In the genomic region with DNA sequence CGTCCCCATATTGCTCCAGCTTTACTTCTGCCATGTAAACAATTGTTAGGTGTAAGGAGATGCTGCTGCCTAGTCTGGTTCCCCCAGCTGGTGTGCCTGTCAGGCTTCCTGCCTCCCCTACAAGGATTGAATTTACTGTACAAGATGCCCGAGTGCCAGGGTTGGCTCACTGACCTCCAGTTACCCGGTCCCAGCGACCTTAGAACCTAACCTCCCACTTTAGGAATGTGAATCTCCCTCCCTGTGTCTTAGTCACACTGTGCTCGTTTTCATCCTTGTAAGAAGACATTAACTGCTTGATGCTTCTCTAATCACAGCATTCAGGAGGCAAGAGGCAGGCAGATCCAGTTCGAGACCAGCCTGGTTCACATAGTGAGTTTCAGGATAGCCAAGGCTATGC, we compare ENCODE assay signal across 23 mouse cellular contexts. TPM values are rescaled to one million over a fixed set of nuclear protein-coding genes. Genes with fewer than 3 reads are reported as not detected.
DNase-seq lines count a peak whose midpoint lies in the region; ATAC-seq and TF ChIP-seq lines count a peak whose summit lies in the region.
"Had no signal": no experiment of that assay in that cellular context is flagged by ENCODE, and none has a peak within 500 bp of the region (broad histone marks: within the 10 kb centered on the region; RNA-seq: fewer than 3 reads in every experiment).

No protein-coding gene starts in this region.

- peaks cover 17% of the 10 kb centered on the region for H3K36me3 ChIP-seq in kidney, embryonic 14.5 days (ENCODE audit: control insufficient read depth, insufficient read depth, low read length)
- peaks cover 26% of the 10 kb centered on the region for H3K36me3 ChIP-seq in myocyte (ENCODE audit: control insufficient read depth, insufficient read depth)
- H3K36me3 ChIP-seq: forebrain, embryonic 15.5 days had no signal

- WGBS in kidney, embryonic 14.5 days: 33% methylated on average over 6 of the region's 6 CpGs

- no peak overlapping the region for H3K27ac ChIP-seq in kidney, embryonic 14.5 days (ENCODE audit: low read depth, low read length)
- H3K27ac ChIP-seq: forebrain, embryonic 15.5 days; heart, embryonic 13.5 days; layer of hippocampus, adult 2 months; limb, embryonic 10.5 days; macrophage; midbrain, embryonic 13.5 days had no signal

- H3K79me2 ChIP-seq in myocyte (ENCODE audit: control insufficient read depth, insufficient read depth): peaks cover 95% of the 10 kb centered on the region

- peak; percentile 35 for DNase-seq in adrenal gland, adult 2 months
- DNase-seq in adrenal gland, postnatal 25 days: no peak
- peak; percentile 15 for DNase-seq in urinary bladder, adult 2 months (ENCODE audit: low spot score)
- no peak for DNase-seq in urinary bladder, postnatal 4 days (ENCODE audit: low spot score in 2 of 2)
- no peak for DNase-seq in cerebellum, postnatal 4 days (ENCODE audit: low spot score in 2 of 2)
- no peak for DNase-seq in embryo, embryonic 9.5 days (ENCODE audit: extremely low spot score)
- DNase-seq: cerebellum, postnatal 10 days; gastrocnemius, postnatal 10 days; heart, postnatal 4 days; lung, adult 2 months; retina, postnatal 1 day; right cerebral cortex, postnatal 4 days; thymus, adult 18-20 months had no signal

- 0 out of 2 replicates have a peak, but pooled peaks cover 2% of the 10 kb centered on the region for H3K9me3 ChIP-seq in kidney, embryonic 14.5 days (ENCODE audit: control insufficient read depth, low read length)
- H3K9me3 ChIP-seq: forebrain, embryonic 15.5 days; heart, embryonic 13.5 days; limb, embryonic 10.5 days; midbrain, embryonic 13.5 days had no signal

- H3K4me2 ChIP-seq in kidney, embryonic 14.5 days (replicated peaks; ENCODE audit: low read depth, low read length): no peak overlapping the region
- H3K4me2 ChIP-seq in myocyte (ENCODE audit: low read depth): peak overlapping the region; percentile 53
- H3K4me2 ChIP-seq: forebrain, embryonic 15.5 days; heart, embryonic 13.5 days; liver, embryonic 11.5 days; midbrain, embryonic 13.5 days had no signal

- no peak overlapping the region for H3K4me3 ChIP-seq in kidney, embryonic 14.5 days (ENCODE audit: low read length)
- no peak overlapping the region for H3K4me3 ChIP-seq in myocyte
- H3K4me3 ChIP-seq: forebrain, embryonic 15.5 days; heart, embryonic 13.5 days; layer of hippocampus, adult 2 months; limb, embryonic 10.5 days; midbrain, embryonic 13.5 days had no signal

- ATAC-seq in kidney, embryonic 14.5 days (ENCODE audit: low FRiP score, low TSS enrichment): peak; percentile 44; the same call in 1 of the 2 replicates
- ATAC-seq: forebrain, embryonic 15.5 days; hindbrain, embryonic 16.5 days; midbrain, embryonic 13.5 days had no signal

- H3K9ac ChIP-seq in kidney, embryonic 14.5 days (ENCODE audit: low read depth, low read length): no peak overlapping the region
- H3K9ac ChIP-seq: forebrain, embryonic 15.5 days; heart, embryonic 13.5 days; midbrain, embryonic 13.5 days had no signal

- TF ChIP-seq POLR2A in myocyte (IDR thresholded peaks at IDR 0.05; ENCODE audit: insufficient read length, low read depth): no peak

- H3K27me3 ChIP-seq in kidney, embryonic 14.5 days (ENCODE audit: control insufficient read depth, insufficient read depth, low read length): no peaks in the 10 kb centered on the region
- H3K27me3 ChIP-seq in myocyte (ENCODE audit: control insufficient read depth, insufficient read depth, insufficient read length): no peaks in the 10 kb centered on the region
- H3K27me3 ChIP-seq: forebrain, embryonic 15.5 days; heart, embryonic 13.5 days; midbrain, embryonic 13.5 days had no signal

- H3K4me1 ChIP-seq in kidney, embryonic 14.5 days (ENCODE audit: control insufficient read depth, insufficient read depth, low read length): peaks cover 13% of the 10 kb centered on the region
- H3K4me1 ChIP-seq: forebrain, embryonic 15.5 days; midbrain, embryonic 13.5 days had no signal

- no peak overlapping the region for H3ac ChIP-seq in myocyte (ENCODE audit: control insufficient read depth, insufficient read length)

TF ChIP-seq in myocyte, 11 proteins besides CTCF, POLR2A, EP300 and RAD21:
- TF ChIP-seq TCF3 (IDR thresholded peaks at IDR 0.05; ENCODE audit: insufficient read length, low read depth) (no peak), MYOD1 (IDR thresholded peaks at IDR 0.05; ENCODE audit: control insufficient read depth in 1 of 3, insufficient read length in 2 of 3, low read depth in 2 of 3) (peak in 1 of 3 experiments; percentile 10)

RNA-seq across cellular contexts. Expression of gene D630039A03Rik, which starts 54.9 kb away (rescaled TPM):
- total RNA-seq in adrenal gland, adult 2 months (2021): 10 to 100 TPM; 11.5 to 11.6 TPM
- polyA plus RNA-seq in adrenal gland, adult 2 months (2012; rRNA removed): 3.8 and 4.9 TPM in 2 replicates
- total RNA-seq in adrenal gland, postnatal 25 days (2021): 9.2 and 10.0 TPM in 2 replicates
- polyA plus RNA-seq in urinary bladder, adult 2 months (2012; rRNA removed): 3.9 and 4.3 TPM in 2 replicates
- 0.70 and 1.0 TPM in 2 replicates for polyA plus RNA-seq in kidney, embryonic 14.5 days (2014; fragmentation: Nextera tagmentation; extraction: Ambion mirVana)
- 0.01 TPM for polyA plus RNA-seq in myocyte (2012; fragmentation: generic; extraction: Trizol)
- total RNA-seq: heart, postnatal 4 days had no signal
- polyA plus RNA-seq: forebrain, embryonic 15.5 days; macrophage; midbrain, embryonic 13.5 days had no signal

Comparison
In these comparisons a context has a peak if more than half of its experiments do, and no peak if none do; other contexts are left out.
1. DNase-seq: peak in adrenal gland, adult 2 months (single experiment) and urinary bladder, adult 2 months (single experiment); none in adrenal gland, postnatal 25 days (single experiment), urinary bladder, postnatal 4 days (0 of 2), cerebellum, postnatal 4 days (0 of 2) and embryo, embryonic 9.5 days (single experiment).